Mouse (Mus musculus): ENCODE measurements at regions not wholly inside any gene's neighbourhood (a gene's known extent, or its start where the extent isn't known, plus 50 kb on each side); places are given as distances from the start of the nearest gene placed in this dataset.

DNA sequence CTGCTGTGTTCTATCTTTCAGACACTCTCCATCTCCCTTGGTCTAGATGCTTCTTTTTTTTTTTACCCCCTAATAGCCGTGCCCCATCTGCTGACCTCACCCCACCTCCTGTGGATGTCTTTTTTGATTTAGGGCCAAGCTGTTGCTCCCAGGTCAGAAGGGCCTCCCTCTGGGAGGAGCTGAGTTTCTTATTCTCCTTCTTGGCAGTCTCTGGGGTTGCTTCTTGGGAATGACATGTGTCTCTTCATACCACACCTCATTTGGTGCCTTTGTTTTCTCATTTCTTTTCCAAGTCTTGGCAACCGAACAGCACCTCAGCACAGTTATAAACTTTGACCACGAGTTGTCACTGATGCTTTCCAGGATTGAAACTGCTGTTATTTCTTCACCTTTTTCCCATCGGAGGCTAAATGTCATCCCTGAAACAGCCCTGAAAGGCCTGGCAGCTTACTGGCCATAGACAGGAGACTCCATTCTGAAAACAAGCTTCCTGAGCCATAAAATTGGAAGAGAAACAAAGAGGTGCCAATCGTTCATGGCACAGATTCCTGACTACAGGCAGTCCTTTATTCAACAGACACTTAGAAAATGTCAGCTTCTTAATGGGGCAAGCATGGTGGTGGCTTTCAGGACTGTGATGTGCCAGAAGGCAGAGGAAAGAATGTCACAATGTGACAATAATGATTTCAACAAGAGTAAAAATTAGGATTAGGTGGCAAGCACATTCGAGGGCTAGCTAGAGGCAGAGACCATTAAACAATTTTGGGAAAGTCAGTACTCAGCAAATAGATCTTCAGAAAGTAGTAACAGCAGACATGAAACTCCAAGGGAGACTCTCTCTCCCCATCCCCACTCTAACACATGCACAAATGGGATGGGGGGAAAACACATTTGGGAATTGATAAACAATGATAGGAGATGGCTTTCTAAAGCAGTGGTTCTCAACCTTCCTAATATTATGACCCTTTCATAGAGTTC, 197.1 kb upstream of the Arrdc4 start:
- DNase-seq, result peak; percentile 43

DNA sequence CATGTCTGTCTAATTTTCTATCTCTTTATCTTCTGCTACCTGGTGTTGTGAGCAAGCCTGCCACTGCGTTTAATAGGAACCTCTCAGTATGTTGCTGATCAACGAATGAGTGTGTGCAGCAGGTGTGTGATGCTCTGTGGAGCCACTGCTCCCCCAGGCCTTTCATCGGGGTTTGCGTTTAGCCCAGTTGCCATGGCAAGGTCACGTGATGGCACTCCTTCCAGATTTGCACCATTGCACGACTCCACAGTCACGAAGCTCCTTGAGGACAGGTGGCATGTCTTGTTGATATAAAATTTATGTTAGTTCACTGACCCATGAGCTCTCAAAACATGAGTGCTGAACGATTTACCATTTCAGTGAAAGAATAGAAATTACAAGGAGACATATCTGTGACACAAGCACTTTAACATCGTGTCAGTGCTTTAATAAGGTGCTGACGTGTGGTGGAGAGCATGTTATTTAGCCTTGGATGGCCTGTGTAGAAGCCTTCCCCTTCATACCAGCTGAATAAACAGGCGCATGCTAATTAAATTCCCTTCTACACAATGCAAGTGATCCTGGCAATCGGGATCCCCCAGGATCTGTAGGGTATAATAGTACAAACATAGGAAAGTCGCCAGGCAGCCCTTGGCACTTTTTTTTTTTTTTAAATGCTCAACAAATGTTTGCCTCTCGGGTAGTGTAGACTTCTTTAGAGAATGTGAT, 181.7 kb upstream of the Arrdc4 start:
- no peak for DNase-seq

DNA sequence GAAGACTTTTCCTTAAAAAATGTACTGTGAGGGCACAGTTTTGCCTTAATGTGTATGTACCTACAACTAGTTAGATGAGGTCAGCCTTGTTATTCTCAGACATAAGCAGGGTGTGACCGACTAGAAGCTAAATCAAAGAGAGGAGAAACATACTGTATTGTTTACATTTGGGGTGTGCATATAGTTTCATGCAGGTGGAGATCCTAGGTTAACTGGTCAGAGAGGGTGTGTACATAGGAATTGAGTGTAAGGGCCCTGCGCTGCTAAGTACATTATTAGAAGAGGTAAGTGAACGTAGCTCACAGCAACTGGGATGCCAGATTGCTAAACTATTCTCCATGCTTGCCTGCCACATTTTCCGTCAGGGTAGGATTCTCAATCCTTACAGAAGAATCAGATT, 180.6 kb upstream of the Arrdc4 start:
- no peak for DNase-seq

DNA sequence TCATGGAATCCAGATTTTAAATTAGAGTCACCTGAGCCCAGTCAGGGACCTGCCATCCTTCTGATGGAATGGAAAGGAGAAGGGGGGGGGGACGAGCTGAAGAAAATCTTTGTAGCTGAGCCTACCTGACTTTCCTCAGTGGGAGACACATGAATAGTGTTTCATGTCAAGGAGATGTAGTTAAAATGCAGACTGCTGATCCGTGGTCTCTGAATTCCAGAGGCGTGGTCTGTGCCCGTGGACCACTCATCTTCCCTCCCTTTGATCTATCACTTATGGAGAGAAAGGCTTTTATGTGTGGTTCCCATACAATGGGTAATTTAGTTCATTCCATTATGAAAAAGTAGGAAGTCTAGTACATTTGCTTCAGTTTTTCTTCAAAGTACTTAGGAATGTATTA, 176.6 kb upstream of the Arrdc4 start:
- no peak for DNase-seq

DNA sequence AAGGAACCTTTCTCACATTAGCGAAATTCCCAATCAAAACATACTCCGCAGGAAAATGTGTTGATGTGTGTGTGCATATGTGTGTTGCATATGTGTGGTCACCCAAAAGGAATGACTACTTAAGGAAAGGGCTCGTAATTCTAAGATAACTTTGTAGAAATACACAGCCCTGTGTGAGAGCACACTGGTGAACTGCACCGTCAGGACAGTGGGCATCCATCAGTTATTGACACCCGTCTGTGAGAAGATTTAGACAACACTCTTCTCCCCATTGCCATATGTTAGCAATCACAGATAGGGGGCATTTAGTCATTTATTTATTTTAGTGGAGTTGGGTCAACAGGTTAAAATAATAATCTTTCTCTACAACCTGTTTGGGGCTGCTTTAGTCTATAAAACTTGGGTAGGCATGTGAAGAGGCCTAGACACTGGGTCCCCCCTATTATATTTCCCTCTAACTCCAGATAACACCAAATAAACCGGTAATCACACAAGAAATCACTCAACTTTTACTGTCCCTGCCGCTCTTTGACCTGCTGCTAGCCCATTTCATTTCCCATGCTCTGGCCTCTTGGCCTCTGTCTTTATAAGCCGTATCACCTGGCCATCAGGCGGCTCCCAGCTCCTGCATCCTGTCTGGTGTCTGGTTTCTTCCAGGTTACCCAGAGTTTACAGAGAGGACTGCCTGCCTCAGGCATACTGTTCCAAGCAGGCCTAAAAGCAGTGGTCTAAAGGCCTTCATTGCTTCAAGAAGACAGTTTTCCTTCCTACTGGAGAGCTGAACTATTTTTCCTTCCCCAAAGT, 169.8 kb upstream of the Arrdc4 start:
- no peak for DNase-seq

DNA sequence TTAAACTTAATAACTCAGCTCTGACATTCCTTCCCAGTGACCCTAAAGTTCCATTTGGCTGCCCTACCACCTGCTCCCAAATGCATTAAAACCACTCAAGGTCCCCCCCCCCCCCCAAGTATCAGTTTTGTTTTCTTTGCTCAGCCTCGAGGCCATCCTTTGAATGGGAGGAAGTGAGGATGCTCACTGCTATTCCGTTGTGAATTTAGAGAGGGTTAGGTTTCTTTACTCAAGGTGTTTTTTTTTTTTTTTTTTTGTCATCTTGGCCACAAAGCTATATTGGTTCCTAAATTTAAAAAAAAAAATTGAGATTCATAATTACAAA, 168.8 kb upstream of the Arrdc4 start:
- no peak for DNase-seq

DNA sequence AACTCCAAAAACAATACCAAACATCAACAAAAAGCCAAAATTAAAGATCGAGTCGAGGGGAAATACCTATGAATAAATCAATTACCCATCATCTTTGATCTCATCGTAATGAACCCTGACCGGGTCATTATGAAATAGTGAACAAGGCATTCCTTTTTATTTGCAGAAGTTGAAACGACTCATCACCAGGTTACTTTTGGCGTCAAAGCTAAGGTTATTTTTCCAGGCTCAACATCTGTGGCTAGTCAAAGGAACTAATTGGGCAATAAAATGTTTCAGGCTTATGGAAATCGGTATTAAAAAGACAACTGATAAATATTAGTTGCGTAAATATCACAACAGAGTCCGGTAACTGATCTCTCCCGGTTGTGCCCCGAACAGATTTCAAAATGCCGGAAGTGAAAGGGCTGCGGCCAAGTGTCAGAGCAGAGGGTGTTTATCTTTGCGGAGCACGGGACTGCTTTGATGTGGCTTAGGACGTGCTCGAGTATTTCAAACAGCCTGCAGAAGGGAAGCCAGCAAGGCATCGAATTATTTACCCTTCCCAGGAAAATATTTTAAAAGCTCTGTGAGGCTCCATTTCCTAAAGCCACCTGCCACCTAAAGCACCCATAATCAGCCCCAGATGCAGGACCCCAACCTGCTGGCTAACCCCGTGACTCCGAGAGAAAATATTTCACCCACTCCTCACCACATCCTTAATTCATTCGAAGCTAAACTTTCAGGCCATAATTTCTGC, 168.3 kb upstream of the Arrdc4 start:
- peak; percentile 37 for DNase-seq

DNA sequence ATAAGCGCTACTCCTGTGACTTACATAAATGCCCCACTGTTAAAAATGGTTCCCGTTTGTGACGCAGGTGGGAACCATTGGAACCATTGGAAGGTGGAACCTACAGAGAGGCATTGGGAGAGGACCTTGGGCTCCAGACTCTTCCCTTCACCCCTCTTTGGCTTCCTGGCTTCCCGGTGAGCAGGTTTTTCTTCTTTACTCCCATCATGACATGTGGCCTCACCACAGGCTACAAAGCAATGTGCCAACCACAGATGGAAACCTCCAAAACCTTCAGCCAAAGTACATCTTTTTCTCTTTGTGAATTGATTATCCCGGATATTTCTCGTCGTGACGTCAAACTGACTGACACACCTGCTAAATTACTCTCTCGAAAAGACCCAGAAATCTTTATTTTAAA, 166.9 kb upstream of the Arrdc4 start:
- no peak for DNase-seq

DNA sequence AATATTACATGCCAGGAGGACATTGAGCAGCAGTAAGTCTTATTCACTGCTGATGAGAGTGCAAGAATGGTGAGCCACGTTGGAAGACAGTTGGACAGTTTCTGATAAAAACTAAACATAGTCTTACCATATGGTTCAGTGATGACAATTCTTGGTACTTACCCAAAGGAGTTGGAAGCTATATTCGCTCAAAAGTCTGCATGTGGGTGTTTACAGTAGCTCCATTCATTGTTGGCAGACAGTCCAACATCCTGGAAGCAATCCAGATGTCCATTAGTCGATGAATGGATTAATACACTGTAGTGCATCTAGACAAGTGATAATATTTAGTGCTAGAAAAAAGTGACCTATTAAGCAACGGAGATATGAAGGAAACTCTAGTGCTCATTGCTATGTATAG, 165.3 kb upstream of the Arrdc4 start:
- DNase-seq, result no peak

DNA sequence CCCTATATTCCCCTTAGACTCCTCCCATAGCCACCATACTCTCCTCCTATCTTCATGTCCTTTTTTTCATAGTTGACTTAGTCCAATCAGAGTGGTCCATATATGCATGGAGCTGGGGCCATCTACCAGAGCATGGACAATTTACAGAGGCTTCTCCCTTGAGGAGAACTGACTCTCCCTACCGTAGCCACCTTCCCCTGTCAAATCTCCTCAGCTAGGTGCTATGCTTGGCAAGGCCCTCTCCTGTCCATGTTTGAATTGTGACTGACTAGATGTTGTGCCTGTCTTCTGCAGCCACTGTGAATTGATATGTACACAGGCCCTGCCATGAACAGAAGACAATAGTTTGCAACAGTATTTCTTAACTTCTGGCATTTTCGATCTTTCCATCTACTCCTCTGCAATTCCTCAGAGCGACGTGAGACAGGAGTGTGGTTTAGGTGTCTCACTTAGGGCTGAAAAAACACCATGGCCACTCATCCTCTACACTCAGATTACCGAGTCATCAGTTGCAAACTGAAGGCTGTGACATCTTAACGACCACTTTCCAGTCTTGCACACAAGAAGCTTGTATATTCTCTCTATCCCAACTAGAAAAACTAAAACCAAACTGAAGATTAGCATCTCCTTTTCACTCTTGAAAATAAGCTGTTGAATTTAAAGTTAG, 163.1 kb upstream of the Arrdc4 start:
- no peak for DNase-seq

DNA sequence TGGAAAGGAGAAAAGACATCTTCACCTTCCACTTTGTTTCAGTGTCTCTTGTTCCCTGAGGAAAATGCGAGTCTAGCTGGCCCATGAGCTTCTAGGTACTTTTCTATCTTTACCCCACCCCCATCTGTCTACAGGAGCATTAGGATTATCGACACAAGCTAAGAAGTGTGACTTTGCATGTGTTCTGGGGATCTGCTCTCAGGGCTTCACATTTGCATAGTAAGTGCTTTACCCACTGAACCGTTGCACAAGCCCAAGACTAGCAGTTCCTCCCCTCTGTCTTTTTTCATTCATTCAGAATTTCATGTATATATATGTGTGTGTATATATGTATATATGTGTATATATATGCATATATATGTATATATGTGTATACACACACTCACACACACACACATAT, 162.5 kb upstream of the Arrdc4 start:
- DNase-seq, result no peak

DNA sequence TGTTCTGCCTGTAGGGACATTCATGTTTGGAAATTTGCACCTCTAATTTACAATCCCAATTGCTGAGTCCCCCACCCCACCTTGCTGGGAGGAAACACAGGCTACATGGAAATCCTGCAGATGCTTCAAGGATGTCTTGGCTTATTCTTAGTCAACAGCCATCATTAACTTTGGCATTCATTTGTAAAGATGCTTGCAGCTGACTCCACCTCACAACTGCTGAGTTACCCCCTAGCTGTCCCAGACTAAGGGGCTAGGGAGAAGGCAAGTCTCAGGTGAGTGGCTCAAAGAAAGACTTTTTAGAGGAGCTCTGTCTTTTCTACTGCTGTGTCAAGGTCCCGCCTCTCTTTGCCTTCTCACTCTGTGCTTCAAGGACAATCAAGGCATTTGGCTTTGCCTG, 160.7 kb upstream of the Arrdc4 start:
- DNase-seq, result no peak

DNA sequence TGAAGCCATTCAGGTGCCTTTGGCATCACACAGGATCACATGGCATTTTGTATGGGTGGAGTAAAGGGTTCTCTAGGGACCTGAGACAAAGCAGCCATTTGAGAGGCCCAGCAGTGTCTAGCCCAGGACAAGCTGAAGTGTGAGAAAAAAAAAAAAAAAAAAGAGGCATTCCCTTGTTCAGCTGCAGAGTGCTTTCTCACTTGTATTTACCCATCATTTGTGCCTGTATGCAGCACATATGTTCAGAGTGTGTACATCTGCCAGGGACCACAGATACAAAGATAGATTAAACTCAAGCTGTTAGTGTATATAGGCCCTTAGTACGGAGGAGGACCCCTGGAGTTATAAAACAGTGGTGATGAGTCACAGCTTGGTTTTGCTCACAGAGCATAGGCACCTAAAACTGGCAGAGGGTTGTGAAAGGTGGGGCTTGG, 159.4 kb upstream of the Arrdc4 start:
- no peak for DNase-seq

DNA sequence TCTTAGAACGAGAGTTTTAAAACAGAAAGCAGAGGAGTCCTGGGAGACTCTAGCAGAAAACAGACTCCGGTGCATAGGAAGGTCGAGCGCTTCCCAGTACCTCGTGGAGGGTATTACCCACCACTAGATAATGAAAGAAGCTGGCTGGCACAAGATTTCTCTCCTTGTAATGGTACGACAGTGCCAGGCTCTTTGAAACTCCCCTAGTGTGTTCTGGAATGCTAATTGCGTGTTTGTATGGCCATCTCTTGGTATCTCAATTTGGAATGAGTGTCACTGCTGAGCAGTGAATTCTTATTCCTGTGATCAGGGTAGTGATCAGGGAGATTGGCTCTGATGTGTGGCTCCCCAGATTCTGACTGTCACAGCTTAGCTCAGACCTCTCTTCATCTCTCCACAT, 158.8 kb upstream of the Arrdc4 start:
- DNase-seq, result no peak

DNA sequence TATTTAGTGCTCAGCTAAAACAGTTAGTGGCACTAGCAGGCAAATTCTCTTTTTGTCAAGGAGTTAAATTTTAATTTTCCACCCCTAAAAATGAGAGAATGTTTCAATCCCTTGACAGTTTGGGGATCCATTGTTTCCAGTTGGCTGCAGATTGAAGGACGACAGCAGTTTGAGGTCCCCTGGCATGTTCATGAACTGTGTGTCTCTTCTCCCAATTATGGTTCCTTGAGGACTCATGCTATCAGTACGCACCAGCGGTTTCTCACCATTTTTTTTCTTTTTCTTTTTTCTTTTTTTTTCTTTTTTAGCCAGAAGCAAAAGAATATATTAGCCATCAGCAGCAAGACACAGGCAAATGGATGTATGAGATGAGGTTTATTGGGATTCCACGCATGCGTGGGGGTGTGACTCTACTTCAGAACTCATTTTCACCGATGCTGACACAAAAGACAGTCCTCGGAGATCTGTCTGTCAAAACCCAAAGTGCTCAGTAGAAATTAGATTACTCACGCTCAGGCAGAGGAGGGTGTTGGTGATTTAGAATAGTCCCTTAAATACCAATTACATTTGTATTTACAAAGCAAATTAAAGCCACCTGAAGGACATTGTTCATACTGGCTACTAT, 157.8 kb upstream of the Arrdc4 start:
- no peak for DNase-seq

DNA sequence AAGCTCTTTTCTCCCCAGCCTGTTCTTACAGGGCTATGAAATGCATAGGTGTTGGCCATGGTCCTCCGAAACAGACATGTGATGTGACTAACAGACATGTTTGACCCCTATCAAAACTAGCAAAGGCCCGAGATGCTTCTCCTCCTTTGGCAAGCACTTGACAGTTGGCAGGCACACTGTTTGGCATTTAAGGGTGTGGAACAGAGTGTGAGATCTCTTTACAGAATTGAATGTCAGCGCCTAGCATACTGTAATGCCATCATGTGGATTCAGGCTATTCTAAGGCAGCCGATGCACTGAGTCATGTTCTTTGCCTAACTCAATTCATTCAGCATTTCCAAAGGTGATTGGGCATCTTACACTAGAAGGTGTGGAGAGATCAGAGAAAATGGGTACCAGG, 156.8 kb upstream of the Arrdc4 start:
- no peak for DNase-seq

DNA sequence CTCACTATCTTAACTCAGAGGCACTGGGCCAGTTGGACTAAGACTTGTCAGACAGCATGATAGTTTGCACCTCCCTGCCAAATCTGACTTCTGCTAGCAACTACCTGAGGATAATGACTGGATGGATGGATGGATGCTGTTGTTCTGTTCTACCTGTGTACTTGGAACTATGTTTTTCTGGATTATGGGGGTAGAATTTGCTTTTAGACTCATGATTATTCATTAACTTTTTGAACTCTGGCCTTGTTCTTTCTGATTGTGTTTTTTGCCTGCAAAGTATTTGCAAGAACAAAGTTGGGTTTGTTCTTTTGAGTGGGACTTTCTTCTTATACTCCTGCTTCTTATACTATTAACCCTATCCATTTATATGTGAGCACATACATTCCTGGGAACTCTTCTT, 137.1 kb upstream of the Arrdc4 start:
- no peak for DNase-seq

DNA sequence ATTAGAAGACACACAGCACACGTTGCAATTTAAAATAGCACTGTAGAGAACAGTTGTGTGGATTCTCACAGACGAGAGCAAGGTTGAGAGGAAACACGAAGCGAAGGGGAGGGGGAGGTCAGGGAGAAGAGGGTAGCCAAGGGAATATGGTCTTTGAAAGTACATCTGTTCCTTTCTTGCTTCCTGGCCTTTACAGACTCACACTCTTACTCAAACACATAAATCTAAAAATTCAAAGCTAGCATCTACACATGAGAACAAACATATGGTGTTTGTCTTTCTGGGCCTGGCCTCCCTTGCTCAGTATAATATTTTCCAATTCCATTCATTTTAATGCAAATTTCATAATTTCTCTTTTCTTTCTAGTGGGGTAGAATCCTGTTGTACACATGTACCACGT, 124.0 kb upstream of the Arrdc4 start:
- DNase-seq, result no peak

DNA sequence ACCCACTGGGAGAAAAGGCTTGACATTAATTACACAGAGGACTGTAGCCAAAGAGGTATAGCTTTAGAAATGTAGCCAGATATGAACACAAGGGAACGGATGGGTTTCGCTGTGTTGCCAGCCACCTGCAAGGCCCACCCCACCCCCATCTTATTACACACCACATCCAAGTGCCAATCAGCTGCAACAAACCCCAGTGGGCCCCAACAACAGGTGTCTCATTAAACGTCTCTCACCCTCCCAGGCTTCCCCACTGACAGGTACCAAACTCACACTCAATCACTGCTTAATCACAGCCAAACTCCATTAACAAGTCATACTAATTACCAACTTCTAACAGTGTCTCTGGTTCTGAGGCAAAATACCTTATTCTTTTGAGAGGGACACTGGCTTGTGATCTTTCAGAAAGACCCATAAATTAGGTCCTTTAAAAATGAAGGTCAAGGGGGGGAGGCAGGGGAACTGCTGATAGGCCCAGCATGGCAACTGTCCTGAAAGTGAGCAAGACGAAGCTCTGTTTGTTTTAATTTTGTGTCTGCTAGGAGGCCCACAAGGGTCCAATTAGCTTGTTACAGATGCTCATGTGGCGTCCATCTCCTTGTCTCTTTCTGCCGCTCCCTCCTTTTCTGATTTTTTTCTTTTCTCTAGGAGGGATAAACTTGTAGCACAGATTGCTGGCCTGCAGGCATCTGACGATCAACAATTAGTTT, 115.4 kb upstream of the Arrdc4 start:
- no peak for DNase-seq

DNA sequence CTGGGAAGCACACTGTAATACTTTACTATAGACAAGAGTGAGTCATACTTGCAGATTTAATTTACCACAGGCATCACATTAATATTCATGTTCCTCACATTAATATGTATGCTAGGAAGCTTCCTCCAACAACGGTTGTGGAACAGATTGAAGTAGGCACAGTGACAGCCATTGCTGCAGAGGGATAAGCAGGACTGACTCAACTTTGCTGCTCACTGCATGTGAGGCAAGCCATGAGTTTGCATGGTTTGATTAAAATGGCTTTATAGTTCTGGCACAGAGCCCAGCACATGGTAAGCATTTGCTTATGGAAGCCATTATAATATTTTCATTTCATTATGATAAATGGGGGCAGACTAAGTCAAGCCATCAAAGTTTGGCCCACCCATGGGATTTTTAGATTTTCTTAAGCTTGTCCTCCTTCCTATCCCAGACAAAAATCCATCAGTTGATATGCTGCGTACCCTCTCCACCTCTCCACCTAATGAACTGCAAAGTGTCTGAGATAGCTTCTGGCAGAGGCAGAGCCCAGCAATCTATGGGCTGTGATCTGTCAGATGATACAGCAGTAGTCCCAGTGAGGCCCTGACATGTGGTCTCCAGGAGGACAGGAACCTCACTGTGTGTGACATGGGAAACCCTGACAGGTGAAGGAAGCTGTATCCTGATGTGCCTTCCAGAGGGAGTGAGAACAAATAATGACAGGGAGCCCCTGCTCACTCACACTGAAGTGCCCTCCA, 109.6 kb upstream of the Arrdc4 start:
- no peak for DNase-seq
